Mouse (Mus musculus) subcutaneous adipose tissue, adult 2 months (tissue): ENCODE measurements around the gene Rnf38. TPM values are rescaled to one million over a fixed set of nuclear protein-coding genes. Genes with fewer than 3 reads are reported as not detected.

Experiments
- polyA plus RNA-seq: library from polyadenylated mRNA; depleted of rRNA; stranded (reverse); fragments of >200 nt; gene quantifications from 2 replicates; pipeline ENCODE4 v1.2.3, GENCODE M21; 2012; ENCODE audit warnings: low replicate concordance; rRNA removed

Gene Rnf38
- 85.9 and 140 TPM in 2 replicates for polyA plus RNA-seq

GRCm38 (mm10) chr4:44233713-44234003, at the start of gene Rnf38:
TSS of gene Rnf38 (minus strand) at chr4:44233789.

GRCm38 (mm10) chr4:44083945-44084344, 149.6 kb downstream of the Rnf38 start, which contains the start of gene Gne:
TSS of gene Gne (minus strand) at chr4:44084177.

Other genes with a start within 250 kb of the Rnf38 start
- 139 and 199 TPM in 2 replicates for gene Clta, start 229.3 kb downstream of the Rnf38 start, polyA plus RNA-seq
- gene Gne, start 149.6 kb downstream of the Rnf38 start, polyA plus RNA-seq, result 27.7 and 29.1 TPM in 2 replicates
- 0.24 and 4.0 TPM in 2 replicates for gene Melk, start 67.1 kb upstream of the Rnf38 start, polyA plus RNA-seq